Mouse (Mus musculus) granulocyte monocyte progenitor cell, adult 5-6 weeks (primary cell): ENCODE data around the gene Parp1. TPM values are rescaled to one million over a fixed set of nuclear protein-coding genes. Genes with fewer than 3 reads are reported as not detected.
"Not testable (repeated sequence)": the region's sequence is repeated elsewhere in the genome, so short reads cannot be mapped to it uniquely, and the experiment has no call there.

Source experiments
- ATAC-seq: replicated peaks from 2 replicates; pipeline ENCODE4 v1.8.0; 2016; ENCODE audit warnings: mild to moderate bottlenecking, moderate TSS enrichment, inconsistent platforms; ENCODE audit not compliant: poor library complexity, severe bottlenecking
- total RNA-seq, 2 experiments: library from RNA; stranded (forward) in 1 of 2; stranded (reverse) in 1 of 2; fragments of 200-712, 200-1000 nt in 1 of 2; fragments of >200 nt in 1 of 2; fragmentation: Nextera tagmentation in 1 of 2; gene quantifications; 2 replicates each; pipeline ENCODE4 v1.2.3; 2014 to 2017

Parp1 gene
- total RNA-seq, 2 experiments from 2014 or later, result 129 to 204 TPM

GRCm38 (mm10) chr1:180622389-180622788 lies 53.7 kb downstream of the Parp1 start:
- ATAC-seq, result no peak; the same call in 1 of the 2 replicates

GRCm38 (mm10) chr1:180623911-180624310 lies 55.2 kb downstream of the Parp1 start:
- ATAC-seq, result no peak

- ATAC-seq, result no peak
Observed at GRCm38 (mm10) chr1:180626141-180626540, 57.4 kb downstream of the Parp1 start.

- not testable (repeated sequence) for ATAC-seq
Observed at GRCm38 (mm10) chr1:180637796-180638195, 69.1 kb downstream of the Parp1 start.

- ATAC-seq, result no peak
Observed at GRCm38 (mm10) chr1:180639416-180640401, 71.0 kb downstream of the Parp1 start.

- peak; percentile 15; the same call in 1 of the 2 replicates for ATAC-seq
Observed at GRCm38 (mm10) chr1:180640605-180641125, 71.9 kb downstream of the Parp1 start.

- ATAC-seq, result peak; percentile 88
Observed at GRCm38 (mm10) chr1:180641137-180641517, 72.4 kb downstream of the Parp1 start, which contains the start of gene Lin9. Gene Lin9, plus strand, starts transcription at chr1:180641150.

- peak; percentile 36 for ATAC-seq
Observed at GRCm38 (mm10) chr1:180641518-180642227, 72.9 kb downstream of the Parp1 start.

GRCm38 (mm10) chr1:180642228-180642564 lies 73.5 kb downstream of the Parp1 start:
- ATAC-seq, result no peak

Other genes with a start within 250 kb of the Parp1 start
- gene Itpkb, start 238.4 kb upstream of the Parp1 start, total RNA-seq (2014; fragmentation: Nextera tagmentation), result 18.7 and 19.6 TPM in 2 replicates
- gene Itpkb, start 238.4 kb upstream of the Parp1 start, total RNA-seq (2017), result 9.6 and 13.3 TPM in 2 replicates
- not detected in 2 replicates for gene Stum, start 85.4 kb upstream of the Parp1 start, total RNA-seq (2014; fragmentation: Nextera tagmentation)
- gene Stum, start 85.4 kb upstream of the Parp1 start, total RNA-seq (2017), result not detected in 2 replicates
- 21.2 and 30.4 TPM in 2 replicates for gene Lin9, start 72.2 kb downstream of the Parp1 start, total RNA-seq (2014; fragmentation: Nextera tagmentation)
- gene Lin9, start 72.2 kb downstream of the Parp1 start, total RNA-seq (2017), result 28.7 and 39.6 TPM in 2 replicates
- gene Mixl1, start 128.1 kb downstream of the Parp1 start, total RNA-seq (2014; fragmentation: Nextera tagmentation), result not detected in 2 replicates
- gene Mixl1, start 128.1 kb downstream of the Parp1 start, total RNA-seq (2017), result not detected in 2 replicates
- 23.5 and 26.5 TPM in 2 replicates for gene Acbd3, start 157.1 kb downstream of the Parp1 start, total RNA-seq (2014; fragmentation: Nextera tagmentation)
- 40.6 and 44.6 TPM in 2 replicates for gene Acbd3, start 157.1 kb downstream of the Parp1 start, total RNA-seq (2017)
- 1,208 and 1,212 TPM in 2 replicates for gene H3f3a, start 245.0 kb downstream of the Parp1 start, total RNA-seq (2014; fragmentation: Nextera tagmentation)
- gene H3f3a, start 245.0 kb downstream of the Parp1 start, total RNA-seq (2017), result 1,574 and 1,754 TPM in 2 replicates